ENCODE assay signal across 8 mouse cellular contexts in the genomic region with DNA sequence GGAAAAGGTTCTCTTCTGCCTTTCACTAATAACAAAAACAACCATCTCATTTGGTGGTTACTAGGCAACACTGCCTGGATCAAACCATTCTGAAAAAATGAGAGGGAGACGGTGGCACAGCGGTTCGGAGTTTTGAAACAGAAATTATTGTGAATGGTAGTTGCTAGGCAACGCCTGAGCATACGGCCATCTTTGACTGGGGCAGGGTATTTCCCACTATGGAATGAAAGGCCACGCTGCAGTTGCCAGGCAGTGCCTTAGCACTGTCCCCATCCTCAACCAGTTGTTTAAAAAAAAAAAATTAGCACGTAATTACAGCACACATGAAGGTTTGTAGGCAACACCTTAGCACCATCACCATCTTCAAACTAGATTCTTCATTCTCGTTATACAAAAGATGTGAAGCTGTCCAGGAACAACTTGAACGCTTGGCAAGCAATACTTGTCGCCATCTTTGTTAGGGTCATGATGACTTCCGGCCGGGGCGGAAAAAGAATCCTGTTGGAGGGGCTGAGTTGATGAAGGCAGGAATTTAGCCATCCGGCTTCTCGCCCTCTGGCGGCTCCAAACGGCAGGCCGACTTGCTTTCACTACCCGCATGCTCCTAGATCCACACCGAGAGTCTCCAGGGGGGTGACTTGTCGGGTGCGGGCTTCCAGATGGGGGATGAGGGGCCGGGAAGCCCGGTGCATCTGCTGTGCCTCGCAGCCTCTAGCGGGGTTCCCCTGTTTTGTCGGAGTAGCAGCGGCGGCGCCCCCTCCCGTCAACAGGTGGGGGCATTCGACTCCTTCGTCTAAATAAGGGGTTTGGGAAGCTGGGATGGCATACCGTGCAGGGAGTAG. TPM values are rescaled to one million over a fixed set of nuclear protein-coding genes. Genes with fewer than 3 reads are reported as not detected.
DNase-seq lines count a peak whose midpoint lies in the region; ATAC-seq and TF ChIP-seq lines count a peak whose summit lies in the region.

TSS of gene Fuz (plus strand) at position 487 of the 842 bp plus-strand sequence.

- peak within 1 kb of the TSS; percentile 59 for H3K9ac ChIP-seq in embryonic facial prominence, embryonic 15.5 days
- peak within 1 kb of the TSS; percentile 67 for H3K9ac ChIP-seq in limb, embryonic 14.5 days (ENCODE audit: low read depth, low read length, severe bottlenecking)
- peak within 1 kb of the TSS; percentile 81 for H3K9ac ChIP-seq in midbrain, postnatal 0 days (replicated peaks; ENCODE audit: low read length, poor library complexity, severe bottlenecking)

- no peaks in the 10 kb centered on the region for H3K9me3 ChIP-seq in embryonic facial prominence, embryonic 15.5 days (replicated peaks)
- H3K9me3 ChIP-seq in limb, embryonic 14.5 days (ENCODE audit: control insufficient read depth, low read length), result no peaks in the 10 kb centered on the region
- H3K9me3 ChIP-seq in midbrain, postnatal 0 days (ENCODE audit: low read length), result no peaks in the 10 kb centered on the region

- TF ChIP-seq POLR2A in bone marrow, adult 2 months (IDR thresholded peaks at IDR 0.05; ENCODE audit: borderline replicate concordance, control insufficient read depth, low read depth, low read length), result peak; percentile 38; the same call in 1 of the 2 replicates
- peak; percentile 11; the same call in 1 of the 2 replicates for TF ChIP-seq POLR2A in limb, embryonic 14.5 days (IDR thresholded peaks at IDR 0.05; ENCODE audit: borderline replicate concordance, extremely low read depth, insufficient read depth, insufficient read length)

- peak within 1 kb of the TSS; percentile 71 for H3K4me2 ChIP-seq in embryonic facial prominence, embryonic 15.5 days (replicated peaks)
- H3K4me2 ChIP-seq in limb, embryonic 14.5 days (replicated peaks; ENCODE audit: low read depth, low read length, severe bottlenecking), result peak within 1 kb of the TSS; percentile 52
- H3K4me2 ChIP-seq in midbrain, postnatal 0 days (ENCODE audit: low read depth, low read length, poor library complexity, severe bottlenecking), result peak within 1 kb of the TSS; percentile 70

- peak within 1 kb of the TSS; percentile 46 for H3K27ac ChIP-seq in bone marrow, adult 2 months (ENCODE audit: control insufficient read depth, insufficient read depth, low read depth, low read length, poor library complexity)
- peak within 1 kb of the TSS; percentile 94 for H3K27ac ChIP-seq in embryonic facial prominence, embryonic 15.5 days (replicated peaks)
- H3K27ac ChIP-seq in limb, embryonic 14.5 days (replicated peaks; ENCODE audit: low read depth, low read length), result peak within 1 kb of the TSS; percentile 87
- H3K27ac ChIP-seq in midbrain, postnatal 0 days (ENCODE audit: low read depth, low read length), result peak within 1 kb of the TSS; percentile 91

- no peaks in the 10 kb centered on the region for H3K27me3 ChIP-seq in embryonic facial prominence, embryonic 15.5 days
- no peaks in the 10 kb centered on the region for H3K27me3 ChIP-seq in limb, embryonic 14.5 days (ENCODE audit: control insufficient read depth, insufficient read depth, low read length)
- no peaks in the 10 kb centered on the region for H3K27me3 ChIP-seq in midbrain, postnatal 0 days (ENCODE audit: insufficient read depth, low read length)

- peaks cover 3% of the 10 kb centered on the region for H3K4me1 ChIP-seq in bone marrow, adult 2 months (ENCODE audit: control insufficient read depth, insufficient read depth, low read length)
- peaks cover 49% of the 10 kb centered on the region for H3K4me1 ChIP-seq in embryonic facial prominence, embryonic 15.5 days
- peaks cover 28% of the 10 kb centered on the region for H3K4me1 ChIP-seq in limb, embryonic 14.5 days (ENCODE audit: control insufficient read depth, insufficient read depth, low read length)
- peaks cover 28% of the 10 kb centered on the region for H3K4me1 ChIP-seq in midbrain, postnatal 0 days (ENCODE audit: insufficient read depth, low read length)

- under 1% methylated on average over 34 of the region's 34 CpGs for WGBS in bone marrow, adult 2 months
- WGBS in embryonic facial prominence, embryonic 15.5 days, result 1% methylated on average over 34 of the region's 34 CpGs
- WGBS in limb, embryonic 14.5 days, result 2% methylated on average over 34 of the region's 34 CpGs
- WGBS in midbrain, postnatal 0 days, result under 1% methylated on average over 34 of the region's 34 CpGs

- peaks cover 17% of the 10 kb centered on the region for H3K36me3 ChIP-seq in embryonic facial prominence, embryonic 15.5 days
- peaks cover 25% of the 10 kb centered on the region for H3K36me3 ChIP-seq in limb, embryonic 14.5 days (ENCODE audit: control insufficient read depth, insufficient read depth, low read length)
- peaks cover 19% of the 10 kb centered on the region for H3K36me3 ChIP-seq in midbrain, postnatal 0 days (ENCODE audit: insufficient read depth, low read length)

- TF ChIP-seq CTCF in bone marrow, adult 2 months (IDR thresholded peaks at IDR 0.05; ENCODE audit: control insufficient read depth, insufficient read depth, low read length), result peak; percentile 34; the same call in 1 of the 2 replicates
- TF ChIP-seq CTCF in midbrain, postnatal 0 days (IDR thresholded peaks at IDR 0.05), result peak; percentile 82

- DNase-seq in 416B (ENCODE audit: low read depth), result peak; percentile 98
- DNase-seq in heart, adult 8-10 months (ENCODE audit: low spot score), result peak; percentile 96
- peak; percentile 94 for DNase-seq in kidney, adult 9 months
- peak; percentile 94 for DNase-seq in limb, embryonic 14.5 days (ENCODE audit: low spot score)
- DNase-seq in midbrain, postnatal 0 days (ENCODE audit: low spot score), result peak; percentile 98
- peak; percentile 65 to 76 for DNase-seq in spleen, postnatal 14 days (ENCODE audit: low spot score in 2 of 2)

- ATAC-seq in embryonic facial prominence, embryonic 15.5 days (ENCODE audit: insufficient number of reproducible peaks, low FRiP score, low TSS enrichment, low read depth), result peak; percentile 61
- peak; percentile 67 for ATAC-seq in limb, embryonic 14.5 days (ENCODE audit: low FRiP score, low read depth)
- peak; percentile 80 for ATAC-seq in midbrain, postnatal 0 days (ENCODE audit: low FRiP score)

- H3K4me3 ChIP-seq in bone marrow, adult 2 months (replicated peaks; ENCODE audit: control insufficient read depth, low read depth, low read length), result peak within 1 kb of the TSS; percentile 69
- H3K4me3 ChIP-seq in embryonic facial prominence, embryonic 15.5 days (replicated peaks), result peak within 1 kb of the TSS; percentile 70
- peak within 1 kb of the TSS; percentile 57 for H3K4me3 ChIP-seq in limb, embryonic 14.5 days (replicated peaks; ENCODE audit: low read length)
- peak within 1 kb of the TSS; percentile 57 for H3K4me3 ChIP-seq in midbrain, postnatal 0 days (ENCODE audit: low read depth, low read length)

RNA-seq across cellular contexts. Expression of gene Fuz, which starts in this region (rescaled TPM):
- polyA plus RNA-seq in bone marrow, adult 2 months (2011; ENCODE audit: insufficient read depth, insufficient read length, low replicate concordance, missing spikeins), result 7.0 and 21.8 TPM in 2 replicates
- polyA plus RNA-seq in embryonic facial prominence, embryonic 15.5 days (2015; fragmentation: Nextera tagmentation; extraction: Ambion mirVana), result 29.4 and 30.1 TPM in 2 replicates
- 10 to 100 TPM; 14.9 to 18.5 (median 17.4) TPM for total RNA-seq in heart, adult 8-10 months (2022)
- polyA plus RNA-seq in limb, embryonic 14.5 days (2012; rRNA removed), result 48.7 and 72.6 TPM in 2 replicates
- polyA plus RNA-seq in limb, embryonic 14.5 days (2014; fragmentation: Nextera tagmentation; extraction: Ambion mirVana), result 21.7 and 25.0 TPM in 2 replicates
- 18.5 and 22.4 TPM in 2 replicates for total RNA-seq in midbrain, postnatal 0 days (2014; rRNA removed)
- polyA plus RNA-seq in midbrain, postnatal 0 days (2015; fragmentation: Nextera tagmentation; extraction: Ambion mirVana), result 14.8 and 15.4 TPM in 2 replicates

Comparison
In these comparisons a context has a peak if more than half of its experiments do, and no peak if none do; other contexts are left out.
1. Peak in every context shown above with its lines: DNase-seq, ATAC-seq, H3K4me3 ChIP-seq and H3K27ac ChIP-seq.